In the genomic region with DNA sequence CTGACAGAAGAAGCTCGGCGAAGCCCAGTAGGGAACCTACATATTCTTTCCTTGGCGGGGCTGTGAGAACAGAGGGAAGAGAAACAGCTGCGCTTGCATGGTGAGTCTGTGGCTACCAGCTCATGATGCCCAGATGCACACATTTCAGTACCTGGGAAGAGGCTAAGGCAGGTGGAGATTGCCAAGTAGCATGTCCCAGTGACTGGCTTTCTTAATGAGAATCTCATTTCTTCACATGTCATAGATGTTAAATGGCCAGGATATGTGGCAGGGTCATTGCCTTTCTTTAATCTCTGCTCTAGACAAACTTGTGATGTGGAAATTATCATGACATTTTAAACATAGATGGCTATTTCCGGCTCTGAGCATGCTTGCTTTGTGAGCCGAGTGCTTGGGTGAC, we compare ENCODE assay signal across 26 mouse cellular contexts.
"Had no signal": no experiment of that assay in that cellular context is flagged by ENCODE, and none has a peak within 500 bp of the region (broad histone marks: within the 10 kb centered on the region; RNA-seq: fewer than 3 reads in every experiment).

No protein-coding gene starts in this region.

- H3K36me3 ChIP-seq: heart, embryonic 13.5 days; heart, embryonic 15.5 days; hindbrain, embryonic 13.5 days; hindbrain, embryonic 15.5 days; intestine, embryonic 15.5 days; kidney, embryonic 15.5 days; limb, embryonic 12.5 days had no signal

- H3K4me3 ChIP-seq: heart, embryonic 13.5 days; heart, embryonic 15.5 days; hindbrain, embryonic 13.5 days; hindbrain, embryonic 15.5 days; intestine, embryonic 15.5 days; kidney, embryonic 15.5 days; limb, embryonic 12.5 days had no signal

- H3K9me3 ChIP-seq: heart, embryonic 15.5 days; hindbrain, embryonic 13.5 days; hindbrain, embryonic 15.5 days; intestine, embryonic 15.5 days; kidney, embryonic 15.5 days; limb, embryonic 12.5 days had no signal

- ATAC-seq: forebrain, embryonic 16.5 days; hindbrain, postnatal 0 days; intestine, embryonic 15.5 days had no signal

- DNase-seq: gastrocnemius, postnatal 14 days; gastrocnemius, postnatal 36 days; heart, adult 18-20 months; heart, postnatal 14 days; heart, postnatal 36 days; kidney, adult 11 months; kidney, adult 2 months; kidney, adult 9 months; kidney, postnatal 14 days; kidney, postnatal 36 days; layer of hippocampus, adult 9-11 months; layer of hippocampus, postnatal 36 days; left cerebral cortex, postnatal 4 days; liver had no signal

- H3K4me1 ChIP-seq: hindbrain, embryonic 13.5 days; hindbrain, embryonic 15.5 days; intestine, embryonic 15.5 days had no signal

- H3K9ac ChIP-seq: heart, embryonic 13.5 days; heart, embryonic 15.5 days; hindbrain, embryonic 13.5 days; hindbrain, embryonic 15.5 days; intestine, embryonic 15.5 days; kidney, embryonic 15.5 days; limb, embryonic 12.5 days had no signal

- H3K4me2 ChIP-seq: heart, embryonic 11.5 days; heart, embryonic 13.5 days; heart, embryonic 15.5 days; hindbrain, embryonic 13.5 days; hindbrain, embryonic 15.5 days; intestine, embryonic 15.5 days; kidney, embryonic 15.5 days; limb, embryonic 12.5 days; liver, embryonic 11.5 days had no signal

- H3K27ac ChIP-seq: heart, embryonic 13.5 days; heart, embryonic 15.5 days; hindbrain, embryonic 13.5 days; hindbrain, embryonic 15.5 days; hindbrain, postnatal 0 days; intestine, embryonic 15.5 days; kidney, embryonic 15.5 days; kidney, postnatal 0 days; limb, embryonic 12.5 days had no signal

- H3K27me3 ChIP-seq: heart, embryonic 13.5 days; heart, embryonic 15.5 days; hindbrain, embryonic 13.5 days; hindbrain, embryonic 15.5 days; intestine, embryonic 15.5 days; kidney, embryonic 15.5 days; limb, embryonic 12.5 days had no signal
